In genomic region chr3:88535527-88535926, GRCm38 (mm10) we compare ENCODE assay signal across 10 mouse cellular contexts. TPM values are rescaled to one million over a fixed set of nuclear protein-coding genes. Genes with fewer than 3 reads are reported as not detected.
A peak's percentile ranks its signal among the peaks of the same experiment; 100 is the strongest.
DNase-seq lines count a peak whose midpoint lies in the region; ATAC-seq lines count a peak whose summit lies in the region.
"Had no signal": no experiment of that assay in that cellular context is flagged by ENCODE, and none has a peak within 500 bp of the region (broad histone marks: within the 10 kb centered on the region; RNA-seq: fewer than 3 reads in every experiment).

No protein-coding gene starts in this region.

- H3K9ac ChIP-seq in hindbrain, embryonic 16.5 days (ENCODE audit: low read depth, low read length), result peak overlapping the region; percentile 64
- H3K9ac ChIP-seq in midbrain, embryonic 11.5 days (ENCODE audit: low read length), result peak overlapping the region; percentile 100

- peak; percentile 7 for DNase-seq in embryo, embryonic 10.5 days (ENCODE audit: low spot score)
- DNase-seq in embryo, embryonic 10 days (ENCODE audit: low spot score), result no peak
- no peak for DNase-seq in embryonic facial prominence, embryonic 10.5 days (ENCODE audit: low spot score)
- peak; percentile 91 for DNase-seq in midbrain, embryonic 11.5 days (ENCODE audit: low spot score, missing footprints)
- no peak for DNase-seq in frontal cortex, postnatal 25 days (ENCODE audit: low spot score in 2 of 2)
- DNase-seq in cerebellum, adult 9-11 months, result no peak
- no peak for DNase-seq in yolk sac, embryonic 10.5 days (ENCODE audit: low spot score)
- DNase-seq: spleen, adult 18-20 months had no signal

- no peak for ATAC-seq in hindbrain, embryonic 16.5 days
- ATAC-seq in midbrain, embryonic 11.5 days (ENCODE audit: low FRiP score), result no peak
- ATAC-seq: inflammation-experienced regulatory T-cells, adult 6 months had no signal

- peaks cover 61% of the 10 kb centered on the region for H3K36me3 ChIP-seq in embryonic facial prominence, embryonic 10.5 days (replicated peaks)
- peaks cover 20% of the 10 kb centered on the region for H3K36me3 ChIP-seq in hindbrain, embryonic 16.5 days (ENCODE audit: control insufficient read depth, insufficient read depth, low read length)
- H3K36me3 ChIP-seq in midbrain, embryonic 11.5 days (ENCODE audit: control insufficient read depth, insufficient read depth, low read length), result peaks cover 20% of the 10 kb centered on the region

- peak overlapping the region; percentile 100 for H3K27ac ChIP-seq in embryonic facial prominence, embryonic 10.5 days (replicated peaks)
- no peak overlapping the region for H3K27ac ChIP-seq in hindbrain, embryonic 16.5 days (ENCODE audit: low read depth, low read length)
- peak overlapping the region; percentile 47 for H3K27ac ChIP-seq in midbrain, embryonic 11.5 days (ENCODE audit: low read depth, low read length)

- H3K4me1 ChIP-seq in embryonic facial prominence, embryonic 10.5 days, result peaks cover 69% of the 10 kb centered on the region
- H3K4me1 ChIP-seq in hindbrain, embryonic 16.5 days (ENCODE audit: control insufficient read depth, insufficient read depth, low read depth, low read length), result peaks cover 57% of the 10 kb centered on the region
- H3K4me1 ChIP-seq in midbrain, embryonic 11.5 days (ENCODE audit: control insufficient read depth, insufficient read depth, low read length), result peaks cover 62% of the 10 kb centered on the region

- H3K27me3 ChIP-seq in embryonic facial prominence, embryonic 10.5 days (replicated peaks; ENCODE audit: low read depth, poor library complexity, severe bottlenecking), result no peaks in the 10 kb centered on the region
- no peaks in the 10 kb centered on the region for H3K27me3 ChIP-seq in hindbrain, embryonic 16.5 days (replicated peaks; ENCODE audit: control insufficient read depth, insufficient read depth, low read length)
- no peaks in the 10 kb centered on the region for H3K27me3 ChIP-seq in midbrain, embryonic 11.5 days (ENCODE audit: control insufficient read depth, insufficient read depth, low read length)

- H3K9me3 ChIP-seq in embryonic facial prominence, embryonic 10.5 days, result no peaks in the 10 kb centered on the region
- H3K9me3 ChIP-seq in hindbrain, embryonic 16.5 days (ENCODE audit: control insufficient read depth, low read length), result no peaks in the 10 kb centered on the region
- H3K9me3 ChIP-seq in midbrain, embryonic 11.5 days (ENCODE audit: control insufficient read depth, low read length), result no peaks in the 10 kb centered on the region

- peak overlapping the region; percentile 82 for H3K4me3 ChIP-seq in embryonic facial prominence, embryonic 10.5 days
- H3K4me3 ChIP-seq in hindbrain, embryonic 16.5 days (ENCODE audit: low read length), result peak overlapping the region; percentile 75
- H3K4me3 ChIP-seq in midbrain, embryonic 11.5 days (ENCODE audit: low read depth, low read length), result peak overlapping the region; percentile 96

- H3K4me2 ChIP-seq in hindbrain, embryonic 16.5 days (ENCODE audit: low read length), result peak overlapping the region; percentile 64
- H3K4me2 ChIP-seq in midbrain, embryonic 11.5 days, result peak overlapping the region; percentile 96

- WGBS in embryonic facial prominence, embryonic 10.5 days, result 41% methylated on average over 4 of the region's 4 CpGs
- WGBS in hindbrain, embryonic 16.5 days, result 28% methylated on average over 4 of the region's 4 CpGs
- 33% methylated on average over 4 of the region's 4 CpGs for WGBS in midbrain, embryonic 11.5 days

RNA-seq across cellular contexts. Expression of gene Mex3a, which starts 3.3 kb away (rescaled TPM):
- polyA plus RNA-seq in embryonic facial prominence, embryonic 10.5 days (2016; fragmentation: Nextera tagmentation; extraction: Ambion mirVana), result 33.6 and 37.4 TPM in 2 replicates
- polyA plus RNA-seq in hindbrain, embryonic 16.5 days (2015; fragmentation: Nextera tagmentation; extraction: Ambion mirVana), result 20.4 and 22.1 TPM in 2 replicates
- 44.5 and 45.1 TPM in 2 replicates for polyA plus RNA-seq in midbrain, embryonic 11.5 days (2014; fragmentation: Nextera tagmentation; extraction: Ambion mirVana)

RNA-seq across cellular contexts. Expression of gene Rab25, which starts 12.6 kb away (rescaled TPM):
- 4.9 and 5.8 TPM in 2 replicates for polyA plus RNA-seq in embryonic facial prominence, embryonic 10.5 days (2016; fragmentation: Nextera tagmentation; extraction: Ambion mirVana)
- polyA plus RNA-seq in hindbrain, embryonic 16.5 days (2015; fragmentation: Nextera tagmentation; extraction: Ambion mirVana), result 0.15 TPM in 1 of 2 replicates, not detected in the other
- polyA plus RNA-seq in midbrain, embryonic 11.5 days (2014; fragmentation: Nextera tagmentation; extraction: Ambion mirVana), result 0.25 and 0.86 TPM in 2 replicates
- polyA plus RNA-seq: inflammation-experienced regulatory T-cells, adult 6 months had no signal

RNA-seq across cellular contexts. Expression of gene Lamtor2, which starts 17.3 kb away (rescaled TPM):
- polyA plus RNA-seq in embryonic facial prominence, embryonic 10.5 days (2016; fragmentation: Nextera tagmentation; extraction: Ambion mirVana), result 158 and 161 TPM in 2 replicates
- 184 and 218 TPM in 2 replicates for polyA plus RNA-seq in hindbrain, embryonic 16.5 days (2015; fragmentation: Nextera tagmentation; extraction: Ambion mirVana)
- polyA plus RNA-seq in midbrain, embryonic 11.5 days (2014; fragmentation: Nextera tagmentation; extraction: Ambion mirVana), result 87.2 and 103 TPM in 2 replicates

RNA-seq across cellular contexts. Expression of gene Ubqln4, which starts 18.0 kb away (rescaled TPM):
- 68.6 and 77.9 TPM in 2 replicates for polyA plus RNA-seq in embryonic facial prominence, embryonic 10.5 days (2016; fragmentation: Nextera tagmentation; extraction: Ambion mirVana)
- 40.1 and 44.4 TPM in 2 replicates for polyA plus RNA-seq in hindbrain, embryonic 16.5 days (2015; fragmentation: Nextera tagmentation; extraction: Ambion mirVana)
- 72.4 and 73.0 TPM in 2 replicates for polyA plus RNA-seq in midbrain, embryonic 11.5 days (2014; fragmentation: Nextera tagmentation; extraction: Ambion mirVana)

RNA-seq across cellular contexts. Expression of gene Lmna, which starts 25.8 kb away (rescaled TPM):
- polyA plus RNA-seq in embryonic facial prominence, embryonic 10.5 days (2016; fragmentation: Nextera tagmentation; extraction: Ambion mirVana), result 15.2 and 17.9 TPM in 2 replicates
- 62.3 and 70.4 TPM in 2 replicates for polyA plus RNA-seq in hindbrain, embryonic 16.5 days (2015; fragmentation: Nextera tagmentation; extraction: Ambion mirVana)
- 17.9 and 21.2 TPM in 2 replicates for polyA plus RNA-seq in midbrain, embryonic 11.5 days (2014; fragmentation: Nextera tagmentation; extraction: Ambion mirVana)

Comparison
In these comparisons a context has a peak if more than half of its experiments do, and no peak if none do; other contexts are left out.
1. DNase-seq: peak in embryo, embryonic 10.5 days (single experiment) and midbrain, embryonic 11.5 days (single experiment); none in embryo, embryonic 10 days (single experiment), embryonic facial prominence, embryonic 10.5 days (single experiment), frontal cortex, postnatal 25 days (0 of 2), cerebellum, adult 9-11 months (single experiment) and yolk sac, embryonic 10.5 days (single experiment).
2. Peak in every context shown above with its lines, with median percentiles within 50 percentile points of each other: H3K4me3 ChIP-seq.